ENCODE assay signal across 18 mouse cellular contexts in genomic region chr16:94117333-94117732, GRCm38 (mm10). TPM values are rescaled to one million over a fixed set of nuclear protein-coding genes. Genes with fewer than 3 reads are reported as not detected.
DNase-seq lines count a peak whose midpoint lies in the region; ATAC-seq and TF ChIP-seq lines count a peak whose summit lies in the region.
"Had no signal": no experiment of that assay in that cellular context is flagged by ENCODE, and none has a peak within 500 bp of the region (broad histone marks: within the 10 kb centered on the region; RNA-seq: fewer than 3 reads in every experiment).

No protein-coding gene starts in this region.

- H3K27me3 ChIP-seq in lung, postnatal 0 days (replicated peaks; ENCODE audit: insufficient read depth, low read length) = 0 out of 2 replicates have a peak, but pooled peaks cover 5% of the 10 kb centered on the region
- H3K27me3 ChIP-seq in embryonic facial prominence, embryonic 15.5 days = peaks cover 22% of the 10 kb centered on the region

- H3K4me1 ChIP-seq in lung, postnatal 0 days (ENCODE audit: insufficient read depth, low read depth, low read length) = no peaks in the 10 kb centered on the region
- H3K4me1 ChIP-seq in embryonic facial prominence, embryonic 15.5 days = no peaks in the 10 kb centered on the region
- H3K4me1 ChIP-seq: liver, embryonic 13.5 days had no signal

- H3K9ac ChIP-seq in lung, postnatal 0 days (replicated peaks; ENCODE audit: low read depth) = no peak overlapping the region
- no peak overlapping the region for H3K9ac ChIP-seq in embryonic facial prominence, embryonic 15.5 days
- H3K9ac ChIP-seq: liver, embryonic 13.5 days had no signal

- no peak overlapping the region for H3K4me2 ChIP-seq in lung, postnatal 0 days (replicated peaks; ENCODE audit: low read depth, low read length)
- no peak overlapping the region for H3K4me2 ChIP-seq in embryonic facial prominence, embryonic 15.5 days (replicated peaks)
- H3K4me2 ChIP-seq: liver, embryonic 13.5 days had no signal

- ATAC-seq in lung, postnatal 0 days = peak; percentile 25; the same call in 1 of the 2 replicates
- peak; percentile 36; the same call in 1 of the 2 replicates for ATAC-seq in embryonic facial prominence, embryonic 15.5 days (ENCODE audit: insufficient number of reproducible peaks, low FRiP score, low TSS enrichment, low read depth)

- DNase-seq in heart, postnatal 4 days = peak; percentile 36
- no peak for DNase-seq in heart, adult 8-10 months (ENCODE audit: low spot score)
- peak; percentile 15 for DNase-seq in lung, postnatal 0 days (ENCODE audit: low spot score)
- DNase-seq in lung, adult 18-20 months = no peak
- peak; percentile 34 for DNase-seq in MN1 (ENCODE audit: low spot score)
- no peak for DNase-seq in layer of hippocampus, adult 9-11 months
- DNase-seq: adrenal gland, adult 2 months; cerebellum, adult 9-10 months; heart, adult 11 months; kidney, adult 9 months; liver, embryonic 13.5 days; retina, postnatal 1 day; thymus, postnatal 14 days had no signal

- H3K27ac ChIP-seq in lung, postnatal 0 days (ENCODE audit: low read length) = no peak overlapping the region
- no peak overlapping the region for H3K27ac ChIP-seq in embryonic facial prominence, embryonic 15.5 days (replicated peaks)
- H3K27ac ChIP-seq: left cerebral cortex, adult 2 months; liver, embryonic 13.5 days had no signal

- no peaks in the 10 kb centered on the region for H3K36me3 ChIP-seq in lung, postnatal 0 days (ENCODE audit: insufficient read depth, low read length)
- H3K36me3 ChIP-seq in embryonic facial prominence, embryonic 15.5 days = no peaks in the 10 kb centered on the region
- H3K36me3 ChIP-seq: liver, embryonic 13.5 days had no signal

- no peaks in the 10 kb centered on the region for H3K9me3 ChIP-seq in lung, postnatal 0 days (ENCODE audit: low read length)
- H3K9me3 ChIP-seq in embryonic facial prominence, embryonic 15.5 days (replicated peaks) = no peaks in the 10 kb centered on the region
- H3K9me3 ChIP-seq: liver, embryonic 13.5 days had no signal

- H3K4me3 ChIP-seq in lung, postnatal 0 days (ENCODE audit: low read depth, low read length) = no peak overlapping the region
- H3K4me3 ChIP-seq in embryonic facial prominence, embryonic 15.5 days (replicated peaks) = no peak overlapping the region
- H3K4me3 ChIP-seq: left cerebral cortex, adult 2 months; liver, embryonic 13.5 days had no signal

- 27% methylated on average over 6 of the region's 6 CpGs for WGBS in lung, postnatal 0 days
- 42% methylated on average over 6 of the region's 6 CpGs for WGBS in embryonic facial prominence, embryonic 15.5 days

- no peak for TF ChIP-seq CTCF in lung, postnatal 0 days (IDR thresholded peaks at IDR 0.05)

- TF ChIP-seq EP300 in lung, postnatal 0 days (IDR thresholded peaks at IDR 0.05) = no peak

RNA-seq across cellular contexts. Expression of gene Sim2, which starts 32.6 kb away (rescaled TPM):
- not detected for total RNA-seq in heart, postnatal 4 days (2021)
- under 1 TPM in 1 of 4 experiments, not detected in 3; 0.06 TPM for total RNA-seq in heart, adult 8-10 months (2022)
- polyA plus RNA-seq in lung, postnatal 0 days (2015; fragmentation: Nextera tagmentation; extraction: Ambion mirVana) = not detected in 2 replicates
- 0.85 and 1.0 TPM in 2 replicates for polyA plus RNA-seq in embryonic facial prominence, embryonic 15.5 days (2015; fragmentation: Nextera tagmentation; extraction: Ambion mirVana)
- total RNA-seq: adrenal gland, adult 2 months; common myeloid progenitor, adult 5-6 weeks; hematopoietic stem cell, adult 5-6 weeks; midbrain, postnatal 0 days had no signal
- polyA plus RNA-seq: adrenal gland, adult 2 months; liver, embryonic 13.5 days had no signal

Comparison
In these comparisons a context has a peak if more than half of its experiments do, and no peak if none do; other contexts are left out.
1. DNase-seq: peak in heart, postnatal 4 days (single experiment), lung, postnatal 0 days (single experiment) and MN1 (single experiment); none in heart, adult 8-10 months (single experiment), lung, adult 18-20 months (0 of 2) and layer of hippocampus, adult 9-11 months (single experiment).